Mouse (Mus musculus): ENCODE results near the gene Vsnl1. TPM values are rescaled to one million over a fixed set of nuclear protein-coding genes. Genes with fewer than 3 reads are reported as not detected.

Gene Vsnl1
- total and polyA plus RNA-seq, 2 experiments from 2014 or later = 154 to 225 TPM

DNA sequence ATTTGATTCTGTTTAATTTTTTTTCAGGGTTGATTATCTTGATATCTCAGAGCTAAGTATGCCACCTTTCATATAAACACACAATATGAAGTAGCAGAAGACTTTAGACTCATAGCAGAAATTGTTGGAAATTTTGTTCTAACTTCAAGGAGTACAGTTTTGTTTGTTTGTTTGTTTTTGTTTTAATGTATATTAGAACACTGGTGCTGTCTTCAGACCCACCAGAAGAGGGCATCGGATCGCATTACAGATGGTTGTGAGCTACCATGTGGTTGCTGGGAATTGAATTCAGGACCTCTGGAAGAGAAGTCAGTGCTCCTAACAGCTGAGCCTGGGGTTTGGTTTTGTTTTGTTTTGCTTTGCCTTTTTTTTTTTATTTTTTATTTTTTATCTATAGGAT, 150.0 kb downstream of the Vsnl1 start:
- Histone ChIP-seq H3K9me3 (ENCODE audit: low read length) (no peaks in the 10 kb centered on the region), H3K9ac (replicated peaks; ENCODE audit: low read length) (no peak overlapping the region), H3K4me2 (ENCODE audit: low read depth, low read length) (no peak overlapping the region), H3K27ac (no peak overlapping the region), H3K4me3 (ENCODE audit: low read length) (no peak overlapping the region), H3K4me1 (ENCODE audit: insufficient read depth, low read length) (no peaks in the 10 kb centered on the region), H3K27me3 (ENCODE audit: insufficient read depth, low read length) (no peaks in the 10 kb centered on the region), H3K36me3 (ENCODE audit: insufficient read depth, low read length) (peaks cover 37% of the 10 kb centered on the region)
- WGBS = 90% methylated on average over 2 of the region's 2 CpGs
- TF ChIP-seq CTCF (IDR thresholded peaks at IDR 0.05; ENCODE audit: low read depth) = peak; percentile 8; the same call in 1 of the 2 replicates
- ATAC-seq = no peak
- no peak for DNase-seq (ENCODE audit: low spot score)

DNA sequence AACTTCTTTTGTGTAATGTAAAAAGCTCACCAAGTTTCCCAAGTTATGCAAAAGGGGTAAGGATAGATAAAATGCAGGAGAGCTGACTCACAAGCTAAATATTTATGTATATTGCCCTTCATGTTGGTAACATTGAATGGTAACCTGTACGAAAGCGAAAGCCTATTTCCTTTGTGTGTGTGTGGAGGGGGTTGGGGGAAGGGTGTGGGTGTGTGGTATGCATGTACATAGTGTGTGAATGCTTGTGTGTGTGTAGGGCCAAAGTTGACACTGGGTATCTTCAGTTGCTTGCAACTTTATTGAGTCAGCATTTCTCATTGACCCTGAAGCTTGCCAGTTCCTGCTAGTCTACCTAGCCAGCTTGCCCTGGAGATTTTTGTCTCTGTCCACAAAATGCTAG, 154.8 kb downstream of the Vsnl1 start:
- Histone ChIP-seq H3K9ac (replicated peaks; ENCODE audit: low read length) (no peak overlapping the region), H3K4me2 (ENCODE audit: low read depth, low read length) (no peak overlapping the region), H3K36me3 (ENCODE audit: insufficient read depth, low read length) (peaks cover 39% of the 10 kb centered on the region), H3K4me1 (ENCODE audit: insufficient read depth, low read length) (no peaks in the 10 kb centered on the region), H3K27me3 (ENCODE audit: insufficient read depth, low read length) (no peaks in the 10 kb centered on the region), H3K4me3 (ENCODE audit: low read length) (no peak overlapping the region), H3K9me3 (ENCODE audit: low read length) (no peaks in the 10 kb centered on the region), H3K27ac (no peak overlapping the region)
- ATAC-seq = no peak
- no peak for TF ChIP-seq CTCF (IDR thresholded peaks at IDR 0.05; ENCODE audit: low read depth)
- no peak for DNase-seq (ENCODE audit: low spot score)
- WGBS = 96% methylated on average over 2 of the region's 2 CpGs

DNA sequence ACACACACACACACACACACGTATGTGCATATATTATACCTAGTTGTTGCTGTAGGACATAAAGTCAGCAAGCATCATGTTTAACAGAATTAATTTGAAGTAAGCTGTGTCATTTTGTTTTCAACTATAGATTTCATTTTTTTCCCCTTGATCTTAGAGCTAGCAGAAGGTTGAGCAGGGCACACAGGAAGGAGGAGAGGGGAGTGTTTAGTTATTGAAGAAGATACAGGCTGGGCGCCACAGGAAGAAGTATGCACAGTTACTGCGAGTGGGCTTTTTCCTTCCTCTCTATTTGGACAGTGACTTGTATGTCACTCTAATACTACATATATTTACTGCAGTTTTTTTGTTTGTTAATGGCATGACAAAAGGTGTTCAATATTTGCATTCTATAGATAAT, 156.5 kb downstream of the Vsnl1 start:
- Histone ChIP-seq H3K4me3 (ENCODE audit: low read length) (no peak overlapping the region), H3K9ac (replicated peaks; ENCODE audit: low read length) (no peak overlapping the region), H3K36me3 (ENCODE audit: insufficient read depth, low read length) (peaks cover 35% of the 10 kb centered on the region), H3K9me3 (ENCODE audit: low read length) (no peaks in the 10 kb centered on the region), H3K4me2 (ENCODE audit: low read depth, low read length) (no peak overlapping the region), H3K27me3 (ENCODE audit: insufficient read depth, low read length) (no peaks in the 10 kb centered on the region), H3K4me1 (ENCODE audit: insufficient read depth, low read length) (no peaks in the 10 kb centered on the region), H3K27ac (no peak overlapping the region)
- TF ChIP-seq CTCF (IDR thresholded peaks at IDR 0.05; ENCODE audit: low read depth) = no peak
- DNase-seq (ENCODE audit: low spot score) (no peak), ATAC-seq (no peak)
- WGBS = 90% methylated on average over 3 of the region's 3 CpGs

DNA sequence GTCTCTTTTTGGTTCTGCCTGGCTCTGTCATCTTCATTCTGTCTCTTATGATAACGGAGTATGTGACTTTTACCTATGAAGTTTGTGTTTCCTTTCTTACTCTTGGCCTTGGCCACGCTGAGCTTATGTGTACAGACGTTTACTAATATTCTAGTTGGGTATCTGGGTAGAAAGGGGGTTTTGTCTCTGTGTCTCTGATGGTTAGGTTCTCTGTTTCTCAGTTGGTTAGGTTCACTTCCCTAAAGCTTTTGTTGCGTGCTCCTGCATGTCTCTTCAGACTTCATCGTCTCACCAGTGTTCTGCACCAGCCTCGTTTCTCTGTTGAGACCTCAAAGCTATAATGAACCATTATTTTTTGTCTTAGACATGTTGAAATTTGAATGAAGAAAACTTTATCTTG, 159.2 kb downstream of the Vsnl1 start:
- ATAC-seq (no peak), DNase-seq (ENCODE audit: low spot score) (no peak)
- TF ChIP-seq CTCF (IDR thresholded peaks at IDR 0.05; ENCODE audit: low read depth) = no peak
- Histone ChIP-seq H3K27ac (no peak overlapping the region), H3K27me3 (ENCODE audit: insufficient read depth, low read length) (no peaks in the 10 kb centered on the region), H3K4me3 (ENCODE audit: low read length) (no peak overlapping the region), H3K36me3 (ENCODE audit: insufficient read depth, low read length) (peaks cover 26% of the 10 kb centered on the region), H3K9ac (replicated peaks; ENCODE audit: low read length) (no peak overlapping the region), H3K4me1 (ENCODE audit: insufficient read depth, low read length) (no peaks in the 10 kb centered on the region), H3K9me3 (ENCODE audit: low read length) (no peaks in the 10 kb centered on the region), H3K4me2 (ENCODE audit: low read depth, low read length) (no peak overlapping the region)
- 89% methylated on average over 6 of the region's 6 CpGs for WGBS

DNA sequence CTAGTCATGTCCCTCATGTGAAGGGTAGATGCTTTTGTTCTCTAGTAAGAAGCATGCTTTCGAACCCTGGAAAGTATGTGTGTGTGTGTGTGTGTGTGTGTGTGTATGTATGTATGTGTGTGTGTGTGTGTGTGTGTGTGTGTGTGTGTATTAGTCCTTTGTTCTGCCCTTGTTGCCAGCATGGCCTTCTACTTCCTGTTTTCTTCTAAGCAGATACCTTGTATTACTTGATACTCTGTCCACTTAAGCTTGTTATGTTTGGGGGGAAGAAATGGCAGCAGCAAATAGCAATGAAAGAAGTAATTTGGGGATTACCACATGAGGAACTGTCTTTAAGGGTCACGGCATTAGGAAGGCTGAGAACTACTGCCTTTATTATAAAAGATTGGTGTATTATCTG, 159.8 kb downstream of the Vsnl1 start:
- no peak for TF ChIP-seq CTCF (IDR thresholded peaks at IDR 0.05; ENCODE audit: low read depth)
- DNase-seq (ENCODE audit: low spot score) = no peak
- H3K9me3 ChIP-seq (ENCODE audit: low read length) = no peaks in the 10 kb centered on the region
- 94% methylated on average over 2 of the region's 2 CpGs for WGBS
- H3K4me3 ChIP-seq (ENCODE audit: low read length) = no peak overlapping the region
- H3K4me2 ChIP-seq (ENCODE audit: low read depth, low read length) = no peak overlapping the region
- no peak for ATAC-seq
- H3K9ac ChIP-seq (replicated peaks; ENCODE audit: low read length) = no peak overlapping the region
- peaks cover 26% of the 10 kb centered on the region for H3K36me3 ChIP-seq (ENCODE audit: insufficient read depth, low read length)
- H3K4me1 ChIP-seq (ENCODE audit: insufficient read depth, low read length) = no peaks in the 10 kb centered on the region
- no peak overlapping the region for H3K27ac ChIP-seq
- H3K27me3 ChIP-seq (ENCODE audit: insufficient read depth, low read length) = no peaks in the 10 kb centered on the region

Small RNA genes within 50 kb of the gene (microRNA-seq; reads per million reads assigned to microRNA genes)
- 0.36 to 0.53 reads per million in 2 experiments for gene Mir7675

Other genes with a start within 250 kb of the Vsnl1 start
- gene Msgn1, start 227.6 kb downstream of the Vsnl1 start, total RNA-seq (2014; rRNA removed) = not detected in 2 replicates
- gene Msgn1, start 227.6 kb downstream of the Vsnl1 start, polyA plus RNA-seq (2015; fragmentation: Nextera tagmentation; extraction: Ambion mirVana) = not detected in 2 replicates
- gene Gen1, start 170.8 kb downstream of the Vsnl1 start, total RNA-seq (2014; rRNA removed) = 1.7 and 3.1 TPM in 2 replicates
- 1.0 and 2.2 TPM in 2 replicates for gene Gen1, start 170.8 kb downstream of the Vsnl1 start, polyA plus RNA-seq (2015; fragmentation: Nextera tagmentation; extraction: Ambion mirVana)
- gene Smc6, start 170.7 kb downstream of the Vsnl1 start, total RNA-seq (2014; rRNA removed) = 14.1 and 22.1 TPM in 2 replicates
- gene Smc6, start 170.7 kb downstream of the Vsnl1 start, polyA plus RNA-seq (2015; fragmentation: Nextera tagmentation; extraction: Ambion mirVana) = 115 and 129 TPM in 2 replicates
- 0.22 TPM in 1 of 2 replicates, not detected in the other for gene Rad51ap2, start 19.5 kb upstream of the Vsnl1 start, total RNA-seq (2014; rRNA removed)
- gene Rad51ap2, start 19.5 kb upstream of the Vsnl1 start, polyA plus RNA-seq (2015; fragmentation: Nextera tagmentation; extraction: Ambion mirVana) = 0.73 and 0.91 TPM in 2 replicates